9 mouse cellular contexts compared by ENCODE assay signal in genomic region chr6:140857118-140857746, GRCm38 (mm10).
A peak's percentile ranks its signal among the peaks of the same experiment; 100 is the strongest.
DNase-seq lines count a peak whose midpoint lies in the region; ATAC-seq lines count a peak whose summit lies in the region.
"Had no signal": no experiment of that assay in that cellular context is flagged by ENCODE, and none has a peak within 500 bp of the region (broad histone marks: within the 10 kb centered on the region; RNA-seq: fewer than 3 reads in every experiment).

No protein-coding gene starts in this region.

- intact Hi-C loops in left cerebral cortex, postnatal 4 days (cut with DNase I), result no loop called here

- peak overlapping the region; percentile 77 for H3K27ac ChIP-seq in kidney, embryonic 16.5 days (ENCODE audit: low read length)
- no peak overlapping the region; the same call in 1 of the 2 replicates for H3K27ac ChIP-seq in neural tube, embryonic 14.5 days (ENCODE audit: low read depth, low read length)

- no peaks in the 10 kb centered on the region for H3K36me3 ChIP-seq in kidney, embryonic 16.5 days (ENCODE audit: insufficient read depth, low read length)
- H3K36me3 ChIP-seq in neural tube, embryonic 14.5 days (ENCODE audit: control insufficient read depth, insufficient read depth, low read length), result no peaks in the 10 kb centered on the region
- H3K36me3 ChIP-seq: G1E had no signal

- no peaks in the 10 kb centered on the region for H3K9me3 ChIP-seq in kidney, embryonic 16.5 days (ENCODE audit: low read length)
- no peaks in the 10 kb centered on the region for H3K9me3 ChIP-seq in neural tube, embryonic 14.5 days (ENCODE audit: control insufficient read depth, low read length)

- no peak for DNase-seq in kidney, adult 9 months
- peak; percentile 60 for DNase-seq in cerebellum, adult 9-11 months
- peak; percentile 46 to 69 for DNase-seq in frontal cortex, postnatal 36 days (ENCODE audit: low spot score in 2 of 2)
- peak; percentile 25 for DNase-seq in left cerebral cortex, postnatal 4 days
- DNase-seq in ovary, postnatal 36 days (ENCODE audit: low spot score), result no peak

- H3K9ac ChIP-seq in kidney, embryonic 16.5 days (replicated peaks; ENCODE audit: low read length), result peak overlapping the region; percentile 60
- H3K9ac ChIP-seq in neural tube, embryonic 14.5 days (replicated peaks; ENCODE audit: low read depth, low read length), result peak overlapping the region; percentile 18; the same call in 1 of the 2 replicates

- ATAC-seq in kidney, embryonic 16.5 days (ENCODE audit: low FRiP score, low TSS enrichment), result peak; percentile 77
- peak; percentile 38; the same call in 1 of the 2 replicates for ATAC-seq in neural tube, embryonic 14.5 days (ENCODE audit: low read depth)
- no peak for ATAC-seq in megakaryocyte, adult 5-6 weeks (ENCODE audit: poor library complexity, severe bottlenecking)

- H3K27me3 ChIP-seq in kidney, embryonic 16.5 days (ENCODE audit: insufficient read depth, low read length), result no peaks in the 10 kb centered on the region
- no peaks in the 10 kb centered on the region for H3K27me3 ChIP-seq in neural tube, embryonic 14.5 days (ENCODE audit: control insufficient read depth, insufficient read depth, low read length)

- H3K4me2 ChIP-seq in kidney, embryonic 16.5 days (replicated peaks; ENCODE audit: low read depth, low read length), result peak overlapping the region; percentile 58
- peak overlapping the region; percentile 46 for H3K4me2 ChIP-seq in neural tube, embryonic 14.5 days (ENCODE audit: low read depth, low read length)

- H3K4me3 ChIP-seq in kidney, embryonic 16.5 days (ENCODE audit: low read length), result peak overlapping the region; percentile 38
- peak overlapping the region; percentile 20; the same call in 1 of the 2 replicates for H3K4me3 ChIP-seq in neural tube, embryonic 14.5 days (ENCODE audit: low read depth, low read length)

- peaks cover 10% of the 10 kb centered on the region for H3K4me1 ChIP-seq in kidney, embryonic 16.5 days (ENCODE audit: insufficient read depth, low read length)
- peaks cover 8% of the 10 kb centered on the region; the same call in 1 of the 2 replicates for H3K4me1 ChIP-seq in neural tube, embryonic 14.5 days (ENCODE audit: control insufficient read depth, insufficient read depth, low read length)

- 11% methylated on average over 18 of the region's 18 CpGs for WGBS in kidney, embryonic 16.5 days
- 18% methylated on average over 18 of the region's 18 CpGs for WGBS in neural tube, embryonic 14.5 days

Comparison
In these comparisons a context has a peak if more than half of its experiments do, and no peak if none do; other contexts are left out.
1. DNase-seq: peak in cerebellum, adult 9-11 months (single experiment), frontal cortex, postnatal 36 days (2 of 2) and left cerebral cortex, postnatal 4 days (single experiment); none in kidney, adult 9 months (single experiment) and ovary, postnatal 36 days (single experiment).